Mouse (Mus musculus): ENCODE measurements around the gene Wfdc1. TPM values are rescaled to one million over a fixed set of nuclear protein-coding genes. Genes with fewer than 3 reads are reported as not detected.

Wfdc1 gene
- total and polyA plus RNA-seq, 3 experiments = not detected

GRCm38 (mm10) chr8:119708878-119709702, 42.9 kb downstream of the Wfdc1 start:
- no peaks in the 10 kb centered on the region for H3K4me1 ChIP-seq (ENCODE audit: control insufficient read depth in 1 of 2, insufficient read depth in 2 of 2, low read length in 2 of 2)
- TF ChIP-seq ZKSCAN1 (IDR thresholded peaks at IDR 0.05; ENCODE audit: low read depth, low read length) (no peak), USF2 (IDR thresholded peaks at IDR 0.05; ENCODE audit: borderline replicate concordance in 1 of 2, insufficient read depth in 1 of 2, low read depth in 1 of 2, low read length in 2 of 2) (no peak), GABPA (IDR thresholded peaks at IDR 0.05; ENCODE audit: low read depth, low read length) (no peak), SMC3 (IDR thresholded peaks at IDR 0.05; ENCODE audit: low read depth, low read length) (no peak)
- no peaks in the 10 kb centered on the region for H3K36me3 ChIP-seq (ENCODE audit: control insufficient read depth in 1 of 2, insufficient read depth in 2 of 2, low read length in 2 of 2)
- H3K79me2 ChIP-seq (ENCODE audit: control insufficient read depth, insufficient read depth, low read length, poor library complexity) = no peaks in the 10 kb centered on the region
- no peaks in the 10 kb centered on the region for H3K9me3 ChIP-seq (replicated peaks; ENCODE audit: insufficient read depth, low read length)
- H3K27me3 ChIP-seq (ENCODE audit: control insufficient read depth in 1 of 2, insufficient read depth in 2 of 2, low read length in 2 of 2) = peaks cover 3 to 5% of the 10 kb centered on the region in 2 experiments; a peak in 2 of 4 replicates
- H3K4me3 ChIP-seq (ENCODE audit: control insufficient read depth in 1 of 2, insufficient read depth in 1 of 2, low read depth in 2 of 2, low read length in 2 of 2) = no peak overlapping the region
- DNase-seq (ENCODE audit: low read depth, low spot score) = no peak
- H3K27ac ChIP-seq (ENCODE audit: control insufficient read depth, low read depth, low read length) = no peak overlapping the region
- H3K9ac ChIP-seq (ENCODE audit: control insufficient read depth, low read depth, low read length, poor library complexity, severe bottlenecking) = no peak overlapping the region

GRCm38 (mm10) chr8:119709703-119710093, 43.5 kb downstream of the Wfdc1 start:
- no peak overlapping the region for H3K4me3 ChIP-seq (ENCODE audit: control insufficient read depth in 1 of 2, insufficient read depth in 1 of 2, low read depth in 2 of 2, low read length in 2 of 2)
- peaks cover 3 to 8% of the 10 kb centered on the region in 2 experiments; a peak in 2 of 4 replicates for H3K27me3 ChIP-seq (ENCODE audit: control insufficient read depth in 1 of 2, insufficient read depth in 2 of 2, low read length in 2 of 2)
- no peak for TF ChIP-seq TCF12 (IDR thresholded peaks at IDR 0.05; ENCODE audit: low read depth, low read length)
- TF ChIP-seq ZKSCAN1 (IDR thresholded peaks at IDR 0.05; ENCODE audit: low read depth, low read length) = no peak
- no peak for TF ChIP-seq KAT2A (conservative IDR thresholded peaks at IDR 0.05; ENCODE audit: low read depth, low read length)
- no peak for TF ChIP-seq USF1 (IDR thresholded peaks at IDR 0.05; ENCODE audit: low read depth, low read length)
- no peak for TF ChIP-seq TBP (IDR thresholded peaks at IDR 0.05; ENCODE audit: low read depth, low read length)
- no peak for TF ChIP-seq MXI1 (IDR thresholded peaks at IDR 0.05; ENCODE audit: low read depth, low read length)
- TF ChIP-seq BHLHE40 (IDR thresholded peaks at IDR 0.05; ENCODE audit: borderline replicate concordance, low read depth, low read length) = no peak
- no peak for TF ChIP-seq E2F4 (IDR thresholded peaks at IDR 0.05; ENCODE audit: borderline replicate concordance, low read depth, low read length)
- no peak for TF ChIP-seq MAFK (IDR thresholded peaks at IDR 0.05; ENCODE audit: borderline replicate concordance, low read depth, low read length)
- no peak for TF ChIP-seq RAD21 (IDR thresholded peaks at IDR 0.05; ENCODE audit: low read depth, low read length)
- TF ChIP-seq HCFC1 (IDR thresholded peaks at IDR 0.05; ENCODE audit: low read depth, low read length) = no peak
- TF ChIP-seq ETS1 (IDR thresholded peaks at IDR 0.05; ENCODE audit: low read depth, low read length) = no peak
- no peak for TF ChIP-seq RCOR1 (IDR thresholded peaks at IDR 0.05; ENCODE audit: low read depth, low read length)
- no peak for TF ChIP-seq SIN3A (IDR thresholded peaks at IDR 0.05; ENCODE audit: low read length)
- TF ChIP-seq NELFE (IDR thresholded peaks at IDR 0.05; ENCODE audit: low read depth, low read length) = no peak
- no peaks in the 10 kb centered on the region for H3K36me3 ChIP-seq (ENCODE audit: control insufficient read depth in 1 of 2, insufficient read depth in 2 of 2, low read length in 2 of 2)
- no peak overlapping the region for H3K27ac ChIP-seq (ENCODE audit: control insufficient read depth, low read depth, low read length)
- H3K9ac ChIP-seq (ENCODE audit: control insufficient read depth, low read depth, low read length, poor library complexity, severe bottlenecking) = no peak overlapping the region
- H3K79me2 ChIP-seq (ENCODE audit: control insufficient read depth, insufficient read depth, low read length, poor library complexity) = no peaks in the 10 kb centered on the region
- DNase-seq (ENCODE audit: low read depth, low spot score) = no peak
- H3K4me1 ChIP-seq (ENCODE audit: control insufficient read depth in 1 of 2, insufficient read depth in 2 of 2, low read length in 2 of 2) = no peaks in the 10 kb centered on the region
- no peaks in the 10 kb centered on the region for H3K9me3 ChIP-seq (replicated peaks; ENCODE audit: insufficient read depth, low read length)

Data from MEL (cell line).